Mouse (Mus musculus) MN1 (cell line): ENCODE measurements around the gene Tpra1.

Source experiments
- DNase-seq: peaks from one replicate; pipeline ENCODE4 v3.0.0-alpha.2; 2016; ENCODE audit warnings: low spot score

The Tpra1 gene

GRCm38 (mm10) chr6:88890832-88891231 is 11.2 kb upstream of the Tpra1 start:
- DNase-seq, result no peak

- DNase-seq, result peak; percentile 61
Measured at GRCm38 (mm10) chr6:88893559-88893958, 8.5 kb upstream of the Tpra1 start.

DNA sequence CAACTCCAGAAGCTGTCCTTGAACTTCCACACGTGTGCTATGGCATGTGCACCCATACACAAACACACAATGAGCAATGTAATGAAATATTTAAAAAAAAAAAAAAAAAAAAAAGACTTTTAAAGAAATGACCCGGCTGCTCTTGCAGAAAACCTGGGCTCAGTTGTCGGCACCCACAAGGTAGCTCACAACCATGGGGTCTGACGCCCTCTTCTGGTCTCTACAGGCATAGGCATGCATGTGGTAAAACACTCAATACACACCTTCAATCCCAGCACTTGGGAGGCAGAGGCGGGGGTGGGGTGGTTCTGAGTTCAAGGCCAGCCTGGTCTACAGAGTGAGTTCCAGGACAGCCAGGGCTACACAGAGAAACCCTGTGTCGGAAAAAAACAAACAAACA is 6.1 kb upstream of the Tpra1 start:
- DNase-seq, result no peak

GRCm38 (mm10) chr6:88897246-88897645 is 4.8 kb upstream of the Tpra1 start:
- DNase-seq, result no peak

DNA sequence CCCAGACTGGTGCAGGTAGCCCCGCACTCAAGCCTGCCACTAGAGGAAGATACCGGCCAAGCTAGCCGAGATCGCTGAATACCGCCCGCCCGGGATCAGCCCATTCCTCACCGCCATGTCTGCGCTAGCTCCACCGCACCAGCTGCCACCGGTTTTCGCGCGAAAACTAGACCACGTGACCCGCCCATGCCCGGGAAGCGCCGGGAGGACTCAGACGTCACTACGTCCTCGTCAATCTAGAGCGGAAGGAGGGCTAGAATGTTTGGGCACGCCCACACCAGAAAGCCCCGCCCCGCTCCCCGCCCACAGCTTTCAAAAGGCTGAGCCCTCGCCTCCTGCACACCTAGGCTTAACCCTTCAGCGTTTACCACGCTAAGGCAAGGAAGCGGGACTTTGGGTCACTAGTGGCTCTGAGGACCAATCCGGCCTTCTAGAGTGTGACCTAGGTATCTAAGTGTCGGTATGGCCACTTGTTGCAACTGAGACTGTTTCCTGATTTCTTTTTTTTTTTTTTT is 3.5 kb upstream of the Tpra1 start, which contains the start of gene Mcm2:
Gene Mcm2, minus strand, starts transcription at position 247 of the 515 bp plus-strand sequence.
- peak; percentile 94 for DNase-seq

DNA sequence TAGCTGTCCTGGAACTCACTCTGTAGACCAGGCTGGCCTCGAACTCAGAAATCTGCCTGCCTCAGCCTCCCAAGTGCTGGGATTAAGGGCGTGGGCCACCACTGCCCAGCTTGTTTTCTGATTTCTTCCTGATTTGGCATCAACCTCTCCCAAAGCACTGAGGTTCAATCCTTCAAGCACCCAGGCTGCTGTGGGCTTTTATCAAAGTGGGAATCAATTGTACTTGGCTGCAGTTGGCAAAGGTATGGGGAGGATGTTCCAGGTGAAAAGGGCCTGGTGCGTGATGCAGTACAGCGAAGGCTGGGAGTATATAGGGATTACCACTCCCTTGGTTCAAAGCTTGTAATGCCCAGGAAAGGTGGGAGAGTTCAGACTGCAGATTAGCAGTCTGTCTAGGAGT is 3.0 kb upstream of the Tpra1 start:
- DNase-seq, result no peak

DNA sequence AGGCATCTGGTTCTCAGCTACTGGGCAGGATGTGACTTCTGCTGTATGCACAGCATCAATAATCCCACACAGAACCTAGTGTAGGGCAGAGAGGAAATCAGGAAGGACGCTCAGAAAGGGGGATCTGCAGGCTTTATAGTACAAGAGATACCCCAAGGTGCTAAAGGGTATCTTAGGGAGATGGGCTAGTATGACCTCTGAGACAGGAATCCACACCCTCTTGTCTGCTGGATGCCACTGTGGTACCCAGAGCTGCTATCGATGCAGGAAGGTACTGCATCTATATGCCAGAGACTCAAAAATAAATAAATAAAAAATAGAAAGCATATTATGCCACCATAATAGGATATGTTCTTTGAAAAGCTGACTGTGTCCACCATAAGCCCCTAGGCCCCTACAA is 2.4 kb upstream of the Tpra1 start:
- DNase-seq, result no peak

DNA sequence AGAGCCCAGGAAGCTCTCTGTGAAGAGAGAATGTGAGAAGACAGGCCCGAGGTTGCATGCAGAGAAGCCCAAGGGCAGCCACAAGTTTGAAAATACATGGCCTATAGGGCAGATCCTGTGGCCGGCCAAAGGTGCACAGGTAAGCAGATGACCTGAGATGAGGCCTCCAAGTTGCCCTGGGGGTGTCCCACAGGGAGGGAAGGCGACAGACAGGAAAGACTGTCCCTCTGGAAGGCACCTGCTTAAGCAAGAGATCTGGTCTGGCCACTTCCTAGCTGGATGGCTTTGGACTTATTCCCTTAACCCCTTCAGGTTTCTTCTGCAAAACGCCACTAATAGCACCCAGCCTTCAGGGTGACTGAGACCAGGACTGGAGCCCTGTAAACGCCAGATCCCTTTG is 580 bp upstream of the Tpra1 start:
- DNase-seq, result peak; percentile 42

- no peak for DNase-seq
Measured at GRCm38 (mm10) chr6:88903708-88904107, 1.7 kb downstream of the Tpra1 start.

DNA sequence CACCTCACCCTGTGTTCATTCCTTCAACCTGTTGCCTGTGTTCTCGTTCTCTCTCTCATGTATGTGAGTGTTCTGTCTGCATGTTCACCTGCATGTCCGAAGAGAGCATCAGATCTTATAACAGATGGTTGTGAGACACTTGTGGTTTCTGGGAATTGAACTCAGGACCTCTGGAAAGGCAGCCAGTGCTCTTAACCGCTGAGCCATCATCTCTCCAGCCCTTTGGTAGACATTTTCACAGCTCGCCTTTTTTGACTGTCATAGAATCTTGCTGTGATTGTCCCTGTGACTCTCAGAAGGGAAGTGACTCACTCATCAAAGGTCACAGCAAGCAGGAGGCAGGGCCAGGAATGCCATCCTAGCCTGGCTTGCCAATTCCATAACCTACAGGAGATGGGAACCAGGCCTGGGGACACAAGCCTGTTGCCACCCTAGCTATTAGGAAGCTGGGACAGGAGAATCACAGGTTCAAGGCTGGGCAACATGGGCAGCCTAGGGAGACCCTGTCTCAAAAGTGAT is 2.5 kb downstream of the Tpra1 start:
- peak; percentile 17 for DNase-seq

DNA sequence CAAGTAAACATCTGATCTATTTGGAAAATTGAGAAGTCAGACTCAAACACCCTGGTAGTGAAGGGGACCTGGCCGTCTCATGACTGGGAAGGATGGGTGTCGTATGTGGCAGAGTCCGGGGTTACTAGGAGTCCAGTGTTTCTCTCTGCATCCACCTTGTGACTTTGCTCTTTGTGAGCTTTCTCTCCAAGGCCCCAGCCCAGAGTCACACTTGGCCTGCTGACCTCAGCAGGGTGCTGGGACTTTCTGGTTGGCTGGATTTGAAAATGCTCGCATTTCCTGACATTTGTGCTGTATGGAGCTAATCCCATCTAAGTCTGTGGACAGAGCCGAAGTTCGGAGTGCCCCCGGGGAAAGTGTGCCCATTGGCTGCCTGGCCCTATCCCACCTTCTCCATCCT is 3.0 kb downstream of the Tpra1 start:
- DNase-seq, result no peak

DNA sequence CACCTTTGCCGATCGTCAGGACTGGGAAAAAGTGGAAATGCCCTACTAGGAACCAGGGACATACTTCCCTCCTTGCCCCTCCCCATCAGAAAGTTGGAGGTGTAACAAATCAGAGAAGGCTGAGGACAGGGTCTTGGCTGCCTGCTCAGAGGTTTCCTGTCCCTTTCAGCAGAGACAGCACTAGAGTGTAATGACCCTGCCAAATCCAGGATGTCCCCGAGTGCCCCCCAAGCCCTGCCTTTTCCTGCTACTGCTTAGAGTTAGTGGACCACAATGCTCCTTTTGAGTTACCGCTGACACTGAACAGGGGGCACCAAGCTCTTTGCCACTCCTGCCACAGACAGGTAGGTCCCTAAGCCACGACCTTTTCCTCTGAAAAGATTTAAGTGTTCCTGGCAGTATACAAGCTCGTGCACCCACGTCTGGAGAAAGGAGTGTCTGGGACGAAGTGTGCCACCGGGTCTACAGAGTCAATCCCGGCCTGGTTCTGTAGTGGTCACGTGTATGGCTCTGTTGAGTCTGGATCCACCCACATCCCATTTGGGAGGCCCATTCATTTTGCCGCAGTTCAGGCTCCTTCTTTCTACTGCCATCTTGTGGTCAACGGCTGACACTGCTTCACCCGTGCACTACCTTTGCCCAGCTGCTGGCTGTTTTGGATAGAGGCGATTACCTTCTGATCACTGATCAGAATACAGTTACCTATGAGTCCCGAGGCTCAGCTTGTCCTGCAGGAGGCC is 4.5 kb downstream of the Tpra1 start:
- peak; percentile 73 for DNase-seq

GRCm38 (mm10) chr6:88909151-88909550 is 7.1 kb downstream of the Tpra1 start:
- DNase-seq, result no peak

GRCm38 (mm10) chr6:88913022-88913421 is 11.0 kb downstream of the Tpra1 start:
- no peak for DNase-seq

DNA sequence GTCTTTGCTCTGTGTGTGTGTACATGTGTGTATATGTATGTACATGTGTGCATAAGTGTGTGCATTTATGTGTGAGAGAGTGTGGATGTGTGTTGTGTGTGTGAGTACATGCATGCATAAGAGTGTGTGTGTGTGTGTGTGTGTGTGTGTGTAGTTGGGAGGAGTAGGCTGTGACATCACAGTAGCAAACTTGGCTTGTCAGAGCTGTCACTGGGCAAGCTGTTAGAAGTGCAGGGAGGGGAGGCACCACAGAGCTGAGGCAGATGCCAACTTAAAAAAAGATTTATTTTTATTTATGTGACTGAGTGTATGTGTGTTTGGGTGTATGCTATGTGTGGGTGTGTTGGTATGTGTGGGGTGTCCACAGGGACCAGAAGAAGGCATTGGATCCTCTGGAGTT is 11.4 kb downstream of the Tpra1 start:
- no peak for DNase-seq

- DNase-seq, result no peak
Measured at GRCm38 (mm10) chr6:88914799-88915198, 12.7 kb downstream of the Tpra1 start.

DNA sequence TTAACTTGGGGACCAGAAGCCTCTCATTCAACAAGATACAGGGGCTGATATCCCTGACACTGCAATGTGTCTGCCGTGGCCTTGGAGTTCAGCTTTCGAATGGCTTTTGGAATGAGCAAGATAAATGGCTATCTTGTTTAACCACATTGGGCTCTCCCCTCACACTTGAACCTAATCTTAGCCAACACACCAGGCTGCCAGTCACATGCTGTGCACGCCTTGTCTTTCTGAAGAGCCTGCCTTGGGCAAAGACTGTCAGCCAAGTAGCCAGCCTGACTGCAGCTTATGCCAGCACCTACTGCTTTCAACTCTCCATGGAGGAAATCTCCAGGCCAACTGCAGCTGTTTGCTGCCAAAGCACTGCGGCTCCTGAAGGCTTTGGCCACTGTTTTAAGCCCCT is 13.5 kb downstream of the Tpra1 start:
- DNase-seq, result no peak

DNA sequence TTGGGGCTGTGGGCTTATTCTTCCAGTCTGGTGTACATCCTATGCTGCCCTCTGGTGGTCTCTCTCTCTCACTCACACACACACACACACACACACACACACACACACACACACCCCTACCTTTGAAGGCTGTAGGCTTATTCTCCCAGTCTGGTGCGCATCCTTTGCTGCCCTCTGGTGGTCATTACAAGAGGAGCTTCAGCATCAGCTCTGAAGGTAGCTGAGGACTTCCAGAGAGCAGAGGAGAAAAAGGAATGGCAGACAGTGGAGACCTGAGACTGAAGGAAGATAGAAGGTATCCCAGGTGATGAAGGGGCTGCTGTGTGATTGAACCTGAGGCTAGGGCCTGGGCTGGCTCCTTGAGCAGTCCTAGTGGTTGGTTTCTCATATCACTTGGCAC is 14.1 kb downstream of the Tpra1 start:
- DNase-seq, result no peak

- no peak for DNase-seq
Measured at GRCm38 (mm10) chr6:88918802-88919201, 16.8 kb downstream of the Tpra1 start.

- peak; percentile 77 for DNase-seq
Measured at GRCm38 (mm10) chr6:88924502-88925275, 22.6 kb downstream of the Tpra1 start.

GRCm38 (mm10) chr6:88925640-88926205 is 23.7 kb downstream of the Tpra1 start:
- no peak for DNase-seq

DNA sequence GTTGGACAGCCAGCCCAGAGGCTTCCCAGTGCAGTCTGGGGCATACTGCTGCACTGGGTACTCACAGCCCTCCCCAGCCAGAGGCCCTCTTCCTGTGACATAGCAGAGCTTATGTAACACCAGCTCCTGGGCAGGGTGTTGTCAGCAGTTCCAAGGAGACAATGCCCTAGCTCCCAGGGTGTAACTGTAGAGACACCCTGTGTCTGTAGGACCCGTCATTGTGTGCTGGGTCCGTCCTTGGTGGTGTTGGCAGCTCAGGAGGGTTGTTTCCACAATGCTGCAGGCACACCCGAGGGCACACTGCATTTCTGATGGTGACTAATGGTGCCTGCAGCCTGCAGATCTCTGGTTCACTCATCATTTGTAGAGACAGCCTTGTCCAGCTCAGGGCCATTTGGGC is 24.8 kb downstream of the Tpra1 start:
- DNase-seq, result no peak

DNA sequence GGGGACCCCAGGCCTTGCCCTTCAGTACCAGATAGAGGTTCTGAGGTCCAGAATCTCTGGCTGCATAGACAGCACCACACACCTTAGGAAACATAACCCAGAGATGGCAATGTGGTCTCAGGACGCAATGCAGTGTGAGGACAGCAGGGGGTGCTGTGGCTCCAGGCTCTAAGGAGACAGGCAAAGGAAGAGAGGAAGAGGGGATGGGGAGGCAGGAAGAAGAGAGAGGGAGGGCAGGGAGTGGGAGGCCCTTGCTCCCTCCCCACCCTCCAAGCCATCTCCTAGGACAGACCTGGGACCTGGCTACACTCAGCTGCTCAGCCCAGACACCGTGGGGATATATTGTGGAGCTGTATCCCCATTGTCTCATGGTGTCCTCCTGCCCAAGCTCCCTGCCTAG is 25.5 kb downstream of the Tpra1 start:
- peak; percentile 64 for DNase-seq
